Mouse (Mus musculus) midbrain, embryonic 15.5 days (tissue): ENCODE measurements at regions not wholly inside any gene's neighbourhood (a gene's known extent, or its start where the extent isn't known, plus 50 kb on each side); places are given as distances from the start of the nearest gene placed in this dataset.
A peak's percentile ranks its signal among the peaks of the same experiment; 100 is the strongest.

Experiments used
- ATAC-seq: fragments of 200-750 bp; cut with Nextera tagmentation; replicated peaks from 2 replicates; pipeline ENCODE4 v1.8.0; 2017; ENCODE audit warnings: moderate TSS enrichment
- H3K27ac ChIP-seq: fragments of 300-500 bp; sonication (generic); 2 replicates; pipeline ENCODE4 v1.5.1; 2015; ENCODE audit warnings: mild to moderate bottlenecking, inconsistent platforms
- H3K27me3 ChIP-seq: fragments of 300-500 bp; sonication (generic); replicated peaks from 2 replicates; pipeline ENCODE4 v1.6.1; 2015; ENCODE audit warnings: inconsistent platforms
- H3K36me3 ChIP-seq: fragments of 300-500 bp; sonication (generic); replicated peaks from 2 replicates; pipeline ENCODE4 v1.6.1; 2015; ENCODE audit warnings: inconsistent platforms
- H3K4me1 ChIP-seq: fragments of 300-500 bp; sonication (generic); 2 replicates; pipeline ENCODE4 v1.6.1; 2015; ENCODE audit warnings: inconsistent platforms
- H3K4me2 ChIP-seq: fragments of 300-500 bp; sonication (generic); 2 replicates; pipeline ENCODE4 v1.6.1; 2015; ENCODE audit warnings: inconsistent platforms, mild to moderate bottlenecking, moderate library complexity
- H3K4me3 ChIP-seq: fragments of 300-500 bp; sonication (generic); 2 replicates; pipeline ENCODE4 v1.5.1; 2015; ENCODE audit warnings: mild to moderate bottlenecking, inconsistent platforms
- H3K9ac ChIP-seq: fragments of 300-500 bp; sonication (generic); 2 replicates; pipeline ENCODE4 v1.6.1; 2015; ENCODE audit warnings: mild to moderate bottlenecking, inconsistent platforms
- H3K9me3 ChIP-seq: fragments of 300-500 bp; sonication (generic); 2 replicates; pipeline ENCODE4 v1.6.1; 2016; ENCODE audit warnings: inconsistent platforms
- WGBS: fragments of 180-500 bp; shearing (Covaris S2); methylation state at CpG from one replicate; pipeline ENCODE4 v1.1.7; 2015; ENCODE audit warnings: mixed read lengths; 5-methylcytosine and 5-hydroxymethylcytosine counted together

DNA sequence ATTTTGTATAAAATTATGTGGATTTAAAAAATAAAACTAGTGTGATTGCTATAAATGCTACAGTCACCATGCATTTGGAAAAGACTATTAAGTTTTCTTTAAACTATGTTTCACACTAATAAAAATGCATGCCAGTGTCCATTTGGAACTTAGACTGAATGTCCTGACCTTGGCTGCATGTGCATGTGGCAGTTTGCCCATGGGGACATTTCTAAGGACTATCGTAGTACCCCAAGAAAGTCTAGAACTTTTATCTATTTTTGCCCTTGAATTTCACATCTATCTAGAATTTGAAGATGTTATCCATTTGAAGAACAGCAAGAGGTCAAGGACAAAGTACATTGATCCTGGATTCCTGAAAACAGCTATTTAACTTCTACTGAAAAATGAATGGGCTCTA is 745.9 kb downstream of the Tmem182 start:
- Histone ChIP-seq H3K9me3 (no peaks in the 10 kb centered on the region), H3K4me3 (no peak overlapping the region), H3K27ac (no peak overlapping the region), H3K27me3 (no peaks in the 10 kb centered on the region), H3K4me2 (no peak overlapping the region), H3K4me1 (no peaks in the 10 kb centered on the region), H3K36me3 (no peaks in the 10 kb centered on the region), H3K9ac (no peak overlapping the region)
- 94% methylated on average over 1 of the region's 1 CpGs for WGBS
- ATAC-seq: no peak

DNA sequence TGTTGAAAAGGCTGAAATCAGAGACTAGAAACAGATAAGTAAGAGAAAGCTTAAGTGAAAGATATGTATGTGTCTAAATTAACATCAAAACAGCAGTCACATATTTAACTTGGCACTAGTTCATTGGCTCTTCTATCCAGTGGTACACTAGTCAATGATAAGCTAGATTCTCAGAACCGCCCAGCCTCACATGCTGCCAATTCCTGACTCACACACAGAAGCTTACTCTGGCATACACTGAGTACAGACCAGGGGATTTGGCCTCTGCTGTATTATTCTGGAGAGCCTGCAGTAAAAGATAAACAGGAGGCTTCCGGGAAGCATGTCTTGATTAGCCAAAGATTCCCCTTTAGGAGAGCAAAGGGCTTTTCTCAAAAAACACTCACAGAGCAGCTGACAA is 750.2 kb downstream of the Tmem182 start:
- H3K27me3 ChIP-seq: no peaks in the 10 kb centered on the region
- 45% methylated on average over 2 of the region's 2 CpGs for WGBS
- H3K9ac ChIP-seq: no peak overlapping the region
- ATAC-seq: peak; percentile 76; the same call in 1 of the 2 replicates
- H3K4me3 ChIP-seq: no peak overlapping the region
- no peak overlapping the region for H3K4me2 ChIP-seq
- no peak overlapping the region for H3K27ac ChIP-seq
- H3K36me3 ChIP-seq: no peaks in the 10 kb centered on the region
- H3K4me1 ChIP-seq: no peaks in the 10 kb centered on the region
- H3K9me3 ChIP-seq: no peaks in the 10 kb centered on the region

DNA sequence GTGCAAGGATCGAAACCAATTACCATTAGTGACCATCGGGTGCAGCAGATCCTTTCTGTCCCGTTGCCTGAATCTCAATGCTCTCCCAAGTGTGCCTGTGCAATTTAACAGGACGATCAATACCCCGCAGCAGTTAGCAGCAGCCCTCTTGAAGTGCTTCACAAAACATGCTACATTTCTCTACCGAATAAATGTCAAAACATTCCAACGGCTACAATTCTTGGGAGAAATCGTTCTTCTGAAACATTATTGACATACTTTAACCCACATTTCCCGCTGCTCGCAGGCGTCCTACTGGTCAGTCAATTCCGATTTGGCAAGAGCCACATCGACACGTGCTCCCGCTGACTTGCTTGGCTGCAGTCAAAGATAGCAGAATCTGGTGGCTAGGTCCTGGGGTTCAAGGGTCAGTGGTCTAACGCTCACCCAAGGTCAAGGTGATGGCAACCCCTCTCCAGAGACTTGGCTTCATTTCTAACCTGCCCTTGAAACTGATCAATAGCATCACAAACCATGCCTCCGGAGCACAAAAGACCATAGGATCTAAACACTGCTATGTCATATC is 753.8 kb downstream of the Tmem182 start:
- no peaks in the 10 kb centered on the region for H3K27me3 ChIP-seq
- H3K9me3 ChIP-seq: no peaks in the 10 kb centered on the region
- H3K27ac ChIP-seq: no peak overlapping the region
- H3K4me3 ChIP-seq: no peak overlapping the region
- no peak overlapping the region for H3K4me2 ChIP-seq
- H3K36me3 ChIP-seq: no peaks in the 10 kb centered on the region
- ATAC-seq: no peak
- 81% methylated on average over 17 of the region's 17 CpGs for WGBS
- H3K9ac ChIP-seq: no peak overlapping the region
- H3K4me1 ChIP-seq: no peaks in the 10 kb centered on the region

DNA sequence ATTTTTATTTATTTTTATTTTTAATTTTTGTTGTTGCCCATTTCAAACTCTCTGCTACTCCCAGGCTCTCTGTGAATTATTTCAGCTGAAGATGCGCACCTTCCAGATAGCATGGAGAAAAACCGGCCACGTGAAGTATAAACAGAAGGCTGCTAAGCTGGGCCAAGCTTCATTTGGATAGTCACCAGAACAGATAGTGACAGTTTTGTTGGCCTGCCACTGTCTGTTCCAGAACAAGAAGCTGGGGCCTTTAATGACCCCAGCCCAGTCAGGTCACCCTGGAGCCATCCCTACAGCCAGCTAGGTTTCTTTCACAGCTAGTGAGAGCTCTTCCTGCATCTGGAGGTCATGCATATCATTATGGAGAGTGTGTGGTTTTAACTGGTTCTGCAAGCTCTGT is 754.6 kb downstream of the Tmem182 start:
- Histone ChIP-seq H3K4me1 (no peaks in the 10 kb centered on the region), H3K27ac (no peak overlapping the region), H3K9ac (no peak overlapping the region), H3K9me3 (no peaks in the 10 kb centered on the region), H3K36me3 (no peaks in the 10 kb centered on the region), H3K27me3 (no peaks in the 10 kb centered on the region), H3K4me3 (no peak overlapping the region), H3K4me2 (no peak overlapping the region)
- ATAC-seq: no peak
- 88% methylated on average over 3 of the region's 3 CpGs for WGBS

DNA sequence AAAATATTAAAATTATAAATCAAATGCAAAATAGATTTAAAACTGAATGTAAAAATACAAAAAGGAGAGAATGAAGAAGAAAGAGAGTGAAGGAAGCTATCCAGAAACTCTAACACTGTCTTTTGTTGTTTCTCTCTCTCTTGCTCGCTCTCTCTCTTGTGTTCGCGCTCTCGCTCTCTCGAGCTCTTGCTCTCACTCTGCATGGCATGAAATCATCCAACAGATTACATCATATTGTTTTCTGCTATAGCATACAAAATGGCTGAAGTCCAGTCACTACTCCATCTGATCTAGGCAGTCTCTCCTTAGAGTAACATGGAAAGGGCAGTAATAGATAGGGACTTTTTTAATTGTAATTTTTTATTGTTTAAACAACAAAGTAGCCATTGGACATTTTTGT is 798.1 kb downstream of the Tmem182 start:
- no peak for ATAC-seq
- Histone ChIP-seq H3K9ac (no peak overlapping the region), H3K9me3 (no peaks in the 10 kb centered on the region), H3K27me3 (no peaks in the 10 kb centered on the region), H3K4me3 (no peak overlapping the region), H3K4me1 (peaks cover 7% of the 10 kb centered on the region; the same call in 1 of the 2 replicates), H3K27ac (no peak overlapping the region), H3K4me2 (no peak overlapping the region), H3K36me3 (no peaks in the 10 kb centered on the region)
- 78% methylated on average over 5 of the region's 5 CpGs for WGBS

DNA sequence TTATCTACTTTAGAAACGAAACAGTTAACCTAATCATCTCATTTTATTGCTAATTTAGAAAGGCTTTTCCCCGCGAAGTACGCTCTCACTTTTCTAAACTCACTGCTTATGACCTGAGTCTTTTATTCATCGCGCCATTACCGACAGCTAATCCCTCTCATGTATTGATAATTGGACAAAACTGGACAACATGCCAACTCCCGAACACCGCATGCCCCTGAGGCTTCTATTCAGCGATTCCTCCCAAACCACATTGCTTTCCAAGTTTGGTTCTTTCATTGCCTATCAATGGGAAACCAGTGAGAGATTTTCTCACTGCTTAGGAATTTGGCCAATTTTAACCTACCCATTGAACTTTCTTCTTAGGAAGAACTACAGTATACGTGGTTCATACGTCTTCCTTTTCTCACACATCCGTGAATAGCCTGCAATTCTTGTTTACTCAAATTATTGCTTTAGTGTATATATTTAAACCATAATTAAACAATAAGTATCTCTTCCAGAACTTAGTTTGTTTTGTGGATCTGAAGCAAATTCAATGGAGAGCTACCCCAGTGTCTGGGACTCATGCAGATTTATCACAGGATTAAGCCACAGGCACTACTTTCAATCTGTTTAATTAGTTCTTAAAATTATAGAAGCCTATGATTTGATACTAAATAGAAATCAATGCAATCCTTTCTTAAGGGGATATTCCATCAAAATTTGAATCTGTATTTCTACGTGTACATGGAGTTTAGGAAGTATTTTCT is 799.8 kb downstream of the Tmem182 start:
- WGBS: 36% methylated on average over 14 of the region's 14 CpGs
- Histone ChIP-seq H3K9me3 (no peaks in the 10 kb centered on the region), H3K4me3 (no peak overlapping the region), H3K27ac (no peak overlapping the region), H3K36me3 (no peaks in the 10 kb centered on the region), H3K4me2 (peak overlapping the region; percentile 2; the same call in 1 of the 2 replicates), H3K4me1 (peaks cover 7% of the 10 kb centered on the region; the same call in 1 of the 2 replicates), H3K27me3 (no peaks in the 10 kb centered on the region), H3K9ac (no peak overlapping the region)
- peak; percentile 62 for ATAC-seq

DNA sequence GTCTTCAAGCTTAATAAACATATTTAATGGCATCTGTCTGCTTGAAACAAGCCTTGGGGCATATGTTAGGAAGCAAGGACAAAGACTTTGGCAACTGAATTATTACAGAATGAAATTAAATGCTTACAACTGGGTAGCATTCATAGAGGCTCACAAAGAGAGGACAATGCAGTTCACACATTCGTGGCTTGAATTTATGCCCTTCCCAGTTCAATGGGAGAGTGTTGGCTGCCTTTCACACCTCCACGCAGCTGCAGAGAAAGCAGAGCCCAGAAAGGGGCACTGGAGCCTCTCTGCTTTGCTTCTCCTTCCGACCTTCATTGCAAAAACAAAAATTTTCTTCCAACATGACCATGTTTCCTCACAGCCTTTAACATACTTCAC is 800.3 kb downstream of the Tmem182 start:
- 20% methylated on average over 3 of the region's 3 CpGs for WGBS
- peaks cover 7% of the 10 kb centered on the region; the same call in 1 of the 2 replicates for H3K4me1 ChIP-seq
- no peaks in the 10 kb centered on the region for H3K36me3 ChIP-seq
- no peaks in the 10 kb centered on the region for H3K9me3 ChIP-seq
- ATAC-seq: peak; percentile 78
- no peaks in the 10 kb centered on the region for H3K27me3 ChIP-seq
- no peak overlapping the region for H3K4me2 ChIP-seq
- no peak overlapping the region for H3K4me3 ChIP-seq
- H3K27ac ChIP-seq: 0 out of 2 replicates have a peak overlapping the region, but pooled peaks have one; percentile 17
- H3K9ac ChIP-seq: no peak overlapping the region

DNA sequence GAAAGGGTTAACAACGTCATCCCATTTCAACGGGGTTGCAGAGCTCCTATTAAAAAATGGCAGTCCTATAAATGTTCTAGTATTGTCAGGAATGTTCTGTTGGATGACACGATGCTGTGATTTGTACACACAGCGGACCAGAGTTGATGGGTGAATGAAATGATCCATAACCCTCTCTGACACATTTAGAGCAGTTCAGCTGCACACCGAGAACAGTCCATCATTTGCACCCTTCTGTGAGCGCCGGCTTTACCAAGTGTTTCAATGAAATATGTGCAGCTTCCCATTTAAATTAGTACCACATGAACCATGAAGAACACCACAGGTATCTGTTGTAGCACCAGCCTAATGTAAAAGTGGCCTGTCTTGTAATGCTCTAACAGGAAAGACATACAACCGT is 805.4 kb downstream of the Tmem182 start:
- no peaks in the 10 kb centered on the region for H3K9me3 ChIP-seq
- no peaks in the 10 kb centered on the region for H3K27me3 ChIP-seq
- WGBS: 78% methylated on average over 8 of the region's 8 CpGs
- H3K4me1 ChIP-seq: peaks cover 2% of the 10 kb centered on the region; the same call in 1 of the 2 replicates
- no peaks in the 10 kb centered on the region for H3K36me3 ChIP-seq
- no peak overlapping the region for H3K4me3 ChIP-seq
- no peak for ATAC-seq
- no peak overlapping the region for H3K27ac ChIP-seq
- no peak overlapping the region for H3K9ac ChIP-seq
- H3K4me2 ChIP-seq: no peak overlapping the region

DNA sequence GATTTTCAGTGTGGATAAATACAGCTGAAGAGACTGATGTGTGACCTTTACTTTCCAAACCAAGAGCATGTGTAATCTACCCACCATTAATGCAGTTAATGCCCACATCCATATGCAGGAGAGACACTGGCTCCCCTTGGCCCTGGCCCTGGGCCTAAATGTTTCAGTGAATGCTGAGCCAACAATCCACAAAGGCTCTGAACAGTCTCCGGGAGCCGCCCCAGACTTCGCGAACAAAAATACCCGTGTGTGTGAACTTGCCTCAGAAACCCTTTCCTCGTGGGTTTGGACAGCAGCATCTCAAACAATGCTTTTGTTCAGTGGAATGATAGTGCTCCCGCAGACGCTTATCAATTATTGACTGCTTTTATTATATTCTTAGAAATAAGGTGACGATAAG is 846.4 kb downstream of the Tmem182 start:
- ATAC-seq: peak; percentile 78
- Histone ChIP-seq H3K9ac (no peak overlapping the region), H3K4me2 (peak overlapping the region; percentile 20), H3K4me3 (no peak overlapping the region), H3K36me3 (no peaks in the 10 kb centered on the region), H3K4me1 (peaks cover 16% of the 10 kb centered on the region), H3K27ac (peak overlapping the region; percentile 23; the same call in 1 of the 2 replicates), H3K27me3 (no peaks in the 10 kb centered on the region), H3K9me3 (no peaks in the 10 kb centered on the region)
- WGBS: 24% methylated on average over 9 of the region's 9 CpGs

DNA sequence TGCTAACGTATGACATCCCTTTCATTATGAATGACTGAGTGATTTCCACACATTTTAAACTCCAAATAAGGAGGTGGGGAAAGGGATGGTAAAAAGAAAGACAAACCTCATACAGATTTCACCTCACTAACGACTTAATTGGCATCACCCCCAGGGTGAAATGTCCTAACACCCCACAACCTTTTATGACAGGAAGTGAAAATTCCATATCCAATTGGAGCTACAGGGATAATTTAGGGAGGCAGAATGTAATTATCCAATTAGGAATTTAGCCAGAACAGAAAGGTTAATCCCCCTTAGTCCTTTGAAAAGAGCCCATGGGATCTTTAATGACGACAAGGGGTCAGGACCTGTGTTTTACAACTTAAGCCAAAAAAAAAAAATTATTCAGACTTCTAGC is 846.8 kb downstream of the Tmem182 start:
- Histone ChIP-seq H3K36me3 (no peaks in the 10 kb centered on the region), H3K4me3 (no peak overlapping the region), H3K4me1 (peaks cover 16% of the 10 kb centered on the region), H3K9ac (no peak overlapping the region), H3K9me3 (no peaks in the 10 kb centered on the region), H3K27me3 (no peaks in the 10 kb centered on the region), H3K27ac (peak overlapping the region; percentile 23), H3K4me2 (peak overlapping the region; percentile 20)
- ATAC-seq: peak; percentile 43
- WGBS: 17% methylated on average over 3 of the region's 3 CpGs

DNA sequence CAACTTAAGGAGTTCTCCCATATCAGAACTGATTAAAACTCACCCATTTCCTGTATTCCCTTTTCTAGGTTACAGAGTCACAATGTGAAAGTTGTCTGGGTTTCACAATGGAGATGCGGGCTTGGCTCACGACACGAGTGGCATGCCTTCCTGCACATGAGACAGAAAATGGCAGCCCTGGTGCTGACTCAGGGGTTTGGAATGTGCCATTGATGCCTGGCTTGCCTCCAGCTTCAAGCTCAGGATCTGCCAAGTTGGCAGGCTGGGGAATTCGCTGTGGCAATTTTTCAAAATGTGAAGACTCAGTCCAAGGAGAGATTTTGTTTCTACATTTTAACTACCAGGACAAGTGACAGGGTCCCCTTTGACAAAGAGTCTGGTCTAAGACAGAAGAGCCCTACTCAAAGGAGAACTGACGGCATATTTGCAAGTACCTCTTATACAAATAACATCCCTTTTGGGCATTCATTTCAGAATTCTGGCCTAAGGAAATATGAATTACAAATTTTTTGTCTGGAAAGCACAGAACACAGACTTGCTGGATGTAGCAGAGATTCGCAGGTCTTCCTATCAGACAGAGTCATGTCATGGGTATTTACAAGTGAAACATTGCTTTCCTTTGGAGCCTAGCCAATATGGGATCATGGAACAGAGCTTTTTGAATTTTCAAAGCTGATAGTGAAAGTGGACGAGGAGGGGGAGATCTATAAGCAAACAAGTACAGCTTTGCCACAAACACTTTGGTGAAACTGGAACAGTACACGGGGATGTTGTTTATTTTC is 847.4 kb downstream of the Tmem182 start:
- H3K27ac ChIP-seq: peak overlapping the region; percentile 23
- peak overlapping the region; percentile 20 for H3K4me2 ChIP-seq
- no peaks in the 10 kb centered on the region for H3K27me3 ChIP-seq
- no peak overlapping the region for H3K4me3 ChIP-seq
- no peaks in the 10 kb centered on the region for H3K9me3 ChIP-seq
- no peak overlapping the region for H3K9ac ChIP-seq
- WGBS: 34% methylated on average over 8 of the region's 8 CpGs
- ATAC-seq: peak; percentile 91
- peaks cover 16% of the 10 kb centered on the region for H3K4me1 ChIP-seq
- H3K36me3 ChIP-seq: no peaks in the 10 kb centered on the region

DNA sequence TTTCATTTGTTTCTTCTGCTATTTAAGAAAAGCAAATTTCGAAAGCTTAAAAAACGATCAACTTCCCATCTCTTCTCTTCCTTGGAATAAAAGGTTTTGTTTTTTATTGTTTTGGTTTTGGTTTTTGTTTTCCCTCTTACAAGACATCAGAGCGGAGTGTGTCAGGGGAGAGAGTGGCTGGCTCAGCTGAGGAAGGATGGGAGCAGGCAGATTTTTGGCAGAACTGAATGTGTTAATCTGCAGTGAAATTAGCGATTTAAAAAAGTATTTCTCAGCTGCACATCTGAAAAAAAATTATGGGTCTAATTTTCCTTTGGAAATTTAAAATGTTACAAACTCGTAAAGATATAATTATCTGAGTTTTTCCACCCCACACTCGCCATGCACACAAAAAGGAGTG is 868.7 kb downstream of the Tmem182 start:
- Histone ChIP-seq H3K4me1 (peaks cover 5% of the 10 kb centered on the region; the same call in 1 of the 2 replicates), H3K4me2 (no peak overlapping the region), H3K36me3 (no peaks in the 10 kb centered on the region), H3K9me3 (no peaks in the 10 kb centered on the region), H3K27ac (no peak overlapping the region), H3K9ac (no peak overlapping the region), H3K27me3 (no peaks in the 10 kb centered on the region), H3K4me3 (no peak overlapping the region)
- WGBS: 75% methylated on average over 6 of the region's 6 CpGs
- no peak for ATAC-seq
